Mouse (Mus musculus): ENCODE data around the gene Cnnm2.

Cnnm2 gene

DNA sequence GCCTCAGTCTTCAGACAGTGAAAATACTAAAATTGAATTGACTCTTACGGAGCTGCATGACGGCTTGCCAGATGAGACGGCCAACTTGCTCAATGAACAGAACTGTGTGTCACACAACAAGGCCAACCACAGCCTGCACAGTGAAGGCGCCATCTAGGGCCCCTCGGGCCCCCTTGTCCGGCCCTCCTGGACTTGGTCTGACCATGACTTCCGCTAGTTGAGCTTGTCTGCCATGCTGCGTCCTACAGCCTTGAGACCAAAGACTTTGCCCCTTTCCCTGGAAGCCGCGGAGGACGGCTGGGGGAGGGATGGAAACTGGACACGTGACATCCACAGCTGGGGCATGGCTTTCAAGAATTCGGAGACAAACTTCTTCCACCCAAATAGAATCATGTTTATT is 116.5 kb downstream of the Cnnm2 start:
- no peak for DNase-seq (ENCODE audit: extremely low spot score, low read depth, low spot score)

- DNase-seq (ENCODE audit: extremely low spot score, low read depth, low spot score): no peak
These were observed 117.0 kb downstream of the Cnnm2 start for GRCm38 (mm10) chr19:46878346-46878745.

GRCm38 (mm10) chr19:46879876-46880275 is 118.5 kb downstream of the Cnnm2 start:
- no peak for DNase-seq (ENCODE audit: extremely low spot score, low read depth, low spot score)

- DNase-seq (ENCODE audit: extremely low spot score, low read depth, low spot score): no peak
These were observed 124.0 kb downstream of the Cnnm2 start for GRCm38 (mm10) chr19:46885365-46885764.

DNA sequence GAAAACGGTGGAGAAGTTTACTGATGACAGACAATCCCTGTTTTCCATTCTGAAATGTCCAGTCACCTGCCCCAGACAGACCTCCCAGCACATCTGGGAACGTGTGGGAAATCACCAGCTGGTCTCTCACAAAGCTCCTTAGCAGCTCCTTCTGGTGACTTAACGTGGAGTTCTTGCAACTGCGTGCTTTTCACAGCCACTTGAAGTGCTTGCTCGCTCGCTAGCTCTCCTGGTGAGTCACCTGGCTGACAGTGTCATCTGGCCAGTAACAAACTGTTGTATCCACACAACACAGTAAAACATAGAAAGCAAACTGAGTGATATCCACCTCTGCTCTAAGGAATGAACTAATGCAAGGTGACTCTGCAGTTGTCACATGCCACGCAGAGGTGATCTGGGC is 125.4 kb downstream of the Cnnm2 start:
- no peak for DNase-seq (ENCODE audit: extremely low spot score, low read depth, low spot score)

- DNase-seq (ENCODE audit: extremely low spot score, low read depth, low spot score): no peak
These were observed 126.6 kb downstream of the Cnnm2 start for GRCm38 (mm10) chr19:46887811-46888527.

DNA sequence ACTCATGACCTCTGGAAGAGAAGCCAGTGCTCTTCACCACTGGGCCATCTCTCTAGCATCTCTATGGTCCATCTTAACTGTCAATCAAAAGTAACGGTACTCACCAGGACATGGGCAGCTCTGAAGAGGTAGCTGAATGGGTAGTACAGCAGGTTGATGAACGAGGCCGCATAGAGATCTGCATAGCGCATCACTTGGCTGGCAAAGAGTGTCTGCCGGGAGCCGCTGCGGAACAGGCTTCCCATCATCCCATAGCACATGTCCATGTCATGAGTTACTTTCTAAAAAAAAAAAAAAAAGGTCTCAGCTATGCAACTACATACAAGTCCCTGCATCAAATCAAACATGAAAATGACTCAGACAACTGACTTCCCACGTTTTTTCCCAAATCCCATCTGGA is 128.3 kb downstream of the Cnnm2 start:
- no peak for DNase-seq (ENCODE audit: extremely low spot score, low read depth, low spot score)

GRCm38 (mm10) chr19:46890657-46891056 is 129.3 kb downstream of the Cnnm2 start:
- no peak for DNase-seq (ENCODE audit: extremely low spot score, low read depth, low spot score)

GRCm38 (mm10) chr19:46892856-46893255 is 131.5 kb downstream of the Cnnm2 start:
- no peak for DNase-seq (ENCODE audit: extremely low spot score, low read depth, low spot score)

- DNase-seq (ENCODE audit: extremely low spot score, low read depth, low spot score): no peak
These were observed 132.1 kb downstream of the Cnnm2 start for GRCm38 (mm10) chr19:46893484-46893883.

DNA sequence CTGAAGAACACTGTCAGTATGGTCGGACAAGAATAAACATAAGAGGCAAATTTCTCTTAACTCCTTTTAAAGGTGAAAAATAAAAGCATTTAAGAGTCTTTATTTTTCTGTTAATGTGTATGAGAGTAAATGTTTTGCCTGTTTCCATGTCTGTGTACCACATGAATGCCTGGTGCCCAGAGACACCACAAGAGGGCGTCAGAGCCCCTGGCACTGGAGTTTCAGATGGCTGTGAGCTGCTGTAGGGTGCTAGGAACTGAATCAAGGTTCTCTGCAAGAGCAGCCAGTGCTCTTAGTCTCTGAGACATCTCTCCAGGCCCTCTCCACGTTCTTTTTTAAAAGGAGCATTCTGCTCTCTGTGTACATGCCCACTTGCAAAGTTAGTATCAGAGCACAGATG is 135.7 kb downstream of the Cnnm2 start:
- no peak for DNase-seq (ENCODE audit: extremely low spot score, low read depth, low spot score)

GRCm38 (mm10) chr19:46898222-46898621 is 136.8 kb downstream of the Cnnm2 start:
- no peak for DNase-seq (ENCODE audit: extremely low spot score, low read depth, low spot score)

GRCm38 (mm10) chr19:46899306-46899705 is 137.9 kb downstream of the Cnnm2 start:
- no peak for DNase-seq (ENCODE audit: extremely low spot score, low read depth, low spot score)

DNA sequence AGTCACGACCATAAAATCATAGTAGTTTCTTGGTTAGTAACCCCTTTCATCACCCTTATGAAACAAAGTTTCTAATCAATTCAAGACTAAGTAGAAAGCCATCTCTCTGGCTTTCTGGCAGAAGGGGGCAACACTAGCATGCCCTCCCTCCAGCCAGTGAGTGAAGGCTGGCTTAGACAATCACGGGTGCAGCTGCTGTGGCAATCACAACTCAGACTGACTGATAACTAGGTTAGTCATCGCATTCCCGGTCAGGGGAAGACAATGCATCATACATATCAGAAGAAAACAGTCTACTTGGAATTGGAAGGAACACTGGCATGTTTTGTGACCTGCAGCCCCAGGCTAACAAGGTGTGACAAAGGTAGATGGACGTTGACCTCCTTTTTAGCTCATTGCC is 138.5 kb downstream of the Cnnm2 start:
- no peak for DNase-seq (ENCODE audit: extremely low spot score, low read depth, low spot score)

GRCm38 (mm10) chr19:46900786-46901185 is 139.4 kb downstream of the Cnnm2 start:
- DNase-seq (ENCODE audit: extremely low spot score, low read depth, low spot score): no peak

DNA sequence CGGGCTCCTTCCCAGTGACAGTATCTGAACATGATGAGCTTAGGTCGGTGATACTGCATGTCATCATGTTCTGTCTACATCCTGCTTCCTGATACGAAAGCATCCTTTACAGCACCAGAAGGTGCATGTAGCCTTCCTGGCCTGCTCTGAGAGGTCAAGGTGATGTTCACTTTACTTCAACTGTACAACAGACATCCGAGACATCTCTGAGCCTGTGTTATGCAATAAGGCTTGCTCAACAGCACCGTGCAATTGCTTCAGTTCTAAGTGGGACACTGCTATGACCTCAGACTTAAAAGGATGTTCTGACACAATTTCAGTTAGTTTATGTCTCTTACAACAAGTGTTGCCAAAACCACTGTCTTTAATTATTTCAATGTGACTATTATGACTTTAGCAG is 139.9 kb downstream of the Cnnm2 start:
- DNase-seq (ENCODE audit: extremely low spot score, low read depth, low spot score): no peak

DNA sequence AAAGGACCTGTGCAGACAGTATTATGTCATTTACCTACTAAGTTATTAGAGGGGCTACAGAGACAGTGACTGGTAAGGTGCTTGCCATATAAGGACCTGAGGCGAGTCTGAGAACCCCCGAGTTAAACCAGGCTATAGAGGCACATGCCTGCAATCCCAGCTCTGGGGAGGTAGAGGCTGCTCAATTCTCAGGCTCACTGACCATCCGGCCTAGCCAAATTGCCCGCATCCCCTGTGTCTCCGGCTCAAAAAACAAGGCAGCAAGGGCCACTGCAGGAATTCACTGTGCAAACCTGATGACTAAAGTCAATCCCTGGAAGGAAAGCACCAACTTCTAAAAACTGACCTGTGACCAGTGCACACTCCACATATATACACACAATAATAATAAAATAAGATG is 142.0 kb downstream of the Cnnm2 start:
- no peak for DNase-seq (ENCODE audit: extremely low spot score, low read depth, low spot score)

DNA sequence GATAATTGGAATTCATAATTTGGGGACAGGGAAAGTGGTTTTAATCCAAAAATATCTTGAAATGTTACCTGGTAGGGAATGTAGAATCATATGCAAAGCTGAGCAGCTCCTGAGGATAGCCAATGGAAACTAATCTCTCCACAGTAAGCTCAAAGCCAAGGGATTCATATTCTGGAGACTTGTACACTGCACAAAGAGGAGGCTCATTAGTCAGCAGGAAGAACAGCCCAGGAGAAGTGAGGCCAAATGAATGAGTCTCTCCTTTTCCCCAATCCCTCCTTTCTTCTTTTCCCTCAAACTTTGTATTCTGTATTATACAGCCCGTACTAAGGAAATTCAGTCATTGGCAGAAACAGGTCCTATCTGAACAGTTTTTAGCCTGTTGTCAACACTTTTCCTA is 143.5 kb downstream of the Cnnm2 start:
- DNase-seq (ENCODE audit: extremely low spot score, low read depth, low spot score): no peak

GRCm38 (mm10) chr19:46905383-46905782 is 144.0 kb downstream of the Cnnm2 start:
- DNase-seq (ENCODE audit: extremely low spot score, low read depth, low spot score): no peak

DNA sequence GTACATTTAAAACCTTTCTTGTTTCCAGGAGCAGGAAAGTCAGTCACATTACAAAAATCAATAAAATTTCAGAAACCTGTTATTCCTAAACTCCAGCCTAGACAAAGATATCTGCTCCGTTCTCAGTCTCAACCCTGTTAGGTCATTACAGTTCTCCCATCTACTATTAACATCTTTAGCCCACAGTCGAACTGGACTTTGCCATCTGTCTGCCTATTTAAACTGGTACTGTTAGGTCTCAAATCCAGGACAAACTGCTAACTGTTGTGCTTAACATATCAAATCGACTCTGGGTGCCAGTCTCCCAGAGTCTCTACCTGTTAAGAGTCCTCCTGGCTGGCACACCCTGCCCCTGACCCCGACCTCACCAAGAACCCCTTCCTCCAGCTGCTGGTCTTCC is 144.6 kb downstream of the Cnnm2 start:
- no peak for DNase-seq (ENCODE audit: extremely low spot score, low read depth, low spot score)

- no peak for DNase-seq (ENCODE audit: extremely low spot score, low read depth, low spot score)
These were observed 146.8 kb downstream of the Cnnm2 start for GRCm38 (mm10) chr19:46908207-46908606.

- DNase-seq (ENCODE audit: extremely low spot score, low read depth, low spot score): no peak
These were observed 147.6 kb downstream of the Cnnm2 start for GRCm38 (mm10) chr19:46908977-46909376.

DNA sequence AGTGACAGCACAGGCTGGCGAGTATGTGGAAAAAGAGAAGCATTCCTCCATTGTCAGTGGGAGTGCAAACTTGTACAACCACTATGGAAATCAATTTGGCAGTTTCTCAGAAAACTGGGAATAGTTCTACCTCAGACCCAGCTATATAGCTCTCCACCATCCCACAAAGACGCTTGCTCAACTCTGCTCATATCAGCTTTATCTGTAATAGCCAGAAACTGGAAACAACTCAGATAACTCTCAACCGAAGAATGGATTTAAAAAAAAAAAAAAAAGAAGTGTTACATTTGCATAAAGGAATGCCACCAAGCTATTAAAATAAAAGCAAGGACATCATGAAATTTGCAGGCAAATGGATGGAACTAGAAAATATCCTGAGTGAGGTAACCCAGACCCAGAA is 150.1 kb downstream of the Cnnm2 start:
- no peak for DNase-seq (ENCODE audit: extremely low spot score, low read depth, low spot score)
